Mouse (Mus musculus) lung, embryonic 15.5 days (tissue): ENCODE measurements around the gene Brd1. TPM values are rescaled to one million over a fixed set of nuclear protein-coding genes. Genes with fewer than 3 reads are reported as not detected.

Experiments used
- ATAC-seq: fragments of 200-750 bp; cut with Nextera tagmentation; 2 replicates; pipeline ENCODE4 v1.8.0; 2017; ENCODE audit warnings: moderate number of reproducible peaks, borderline replicate concordance; ENCODE audit not compliant: low FRiP score, low TSS enrichment; ENCODE audit errors: extremely low read depth
- H3K27ac ChIP-seq: fragments of 300-500 bp; sonication (generic); 2 replicates; pipeline ENCODE4 v1.5.1; 2015; ENCODE audit warnings: moderate library complexity, mild to moderate bottlenecking, inconsistent platforms
- H3K27me3 ChIP-seq: fragments of 300-500 bp; sonication (generic); 2 replicates; pipeline ENCODE4 v1.6.1; 2015; ENCODE audit warnings: inconsistent platforms
- H3K36me3 ChIP-seq: fragments of 300-500 bp; sonication (generic); 2 replicates; pipeline ENCODE4 v1.6.1; 2015; ENCODE audit warnings: inconsistent platforms
- H3K4me1 ChIP-seq: fragments of 300-500 bp; sonication (generic); 2 replicates; pipeline ENCODE4 v1.6.1; 2015; ENCODE audit warnings: inconsistent platforms
- H3K4me2 ChIP-seq: fragments of 300-500 bp; sonication (generic); 2 replicates; pipeline ENCODE4 v1.6.1; 2015; ENCODE audit warnings: inconsistent platforms, mild to moderate bottlenecking, moderate library complexity
- H3K4me3 ChIP-seq: fragments of 300-500 bp; sonication (generic); 2 replicates; pipeline ENCODE4 v1.5.1; 2015; ENCODE audit warnings: mild to moderate bottlenecking, inconsistent platforms
- H3K9ac ChIP-seq: fragments of 300-500 bp; sonication (generic); 2 replicates; pipeline ENCODE4 v1.6.1; 2015; ENCODE audit warnings: inconsistent platforms
- H3K9me3 ChIP-seq: fragments of 300-500 bp; sonication (generic); 2 replicates; pipeline ENCODE4 v1.6.1; 2016; ENCODE audit warnings: inconsistent platforms
- WGBS: fragments of 180-500 bp; shearing (Covaris S2); methylation state at CpG from one replicate; pipeline ENCODE4 v1.1.7; 2015; 5-methylcytosine and 5-hydroxymethylcytosine counted together
- polyA plus RNA-seq: library from polyadenylated mRNA; unstranded; fragments of >200 nt; fragmentation: Nextera tagmentation; extraction: Ambion mirVana; gene quantifications from 2 replicates; pipeline ENCODE4 v1.2.1, GENCODE M21; 2015

The Brd1 gene
- polyA plus RNA-seq, 1 experiment from 2014 or later = 19.9 TPM

GRCm38 (mm10) chr15:88677568-88677967 is 56.5 kb downstream of the Brd1 start:
- Histone ChIP-seq H3K9me3 (no peaks in the 10 kb centered on the region), H3K9ac (no peak overlapping the region), H3K4me1 (no peaks in the 10 kb centered on the region), H3K27ac (no peak overlapping the region), H3K36me3 (no peaks in the 10 kb centered on the region), H3K27me3 (no peaks in the 10 kb centered on the region), H3K4me3 (no peak overlapping the region), H3K4me2 (no peak overlapping the region)
- 76% methylated on average over 5 of the region's 5 CpGs for WGBS
- no peak for ATAC-seq

DNA sequence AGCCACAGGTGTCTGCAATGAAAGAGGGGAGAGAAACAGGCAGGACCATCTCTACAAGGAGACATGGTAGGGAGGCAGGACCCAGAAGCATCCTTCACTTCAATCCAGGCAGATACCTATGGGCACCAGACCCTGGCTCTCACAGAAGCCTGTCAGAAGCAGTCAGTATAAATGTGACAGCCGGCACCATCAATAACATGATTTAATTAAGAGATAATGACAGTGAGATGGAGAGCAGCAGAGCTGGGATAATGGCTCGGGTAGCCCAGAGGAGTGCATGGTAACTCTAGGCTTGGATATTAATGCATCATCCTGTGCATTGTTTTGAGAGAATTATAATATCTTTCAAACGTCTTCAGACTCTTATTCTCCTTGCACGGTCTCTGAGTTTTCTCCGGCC is 58.0 kb downstream of the Brd1 start:
- no peak for ATAC-seq
- H3K36me3 ChIP-seq = no peaks in the 10 kb centered on the region
- WGBS = 80% methylated on average over 5 of the region's 5 CpGs

GRCm38 (mm10) chr15:88668693-88669092 is 65.3 kb downstream of the Brd1 start:
- Histone ChIP-seq H3K36me3 (no peaks in the 10 kb centered on the region), H3K27ac (no peak overlapping the region), H3K4me3 (no peak overlapping the region), H3K4me2 (no peak overlapping the region), H3K9ac (no peak overlapping the region), H3K4me1 (no peaks in the 10 kb centered on the region), H3K27me3 (no peaks in the 10 kb centered on the region), H3K9me3 (no peaks in the 10 kb centered on the region)
- 77% methylated on average over 2 of the region's 2 CpGs for WGBS
- no peak for ATAC-seq

More for the DNA sequence above, 58.0 kb downstream of the Brd1 start:
- H3K4me3 ChIP-seq = no peak overlapping the region
- H3K9ac ChIP-seq = no peak overlapping the region
- no peaks in the 10 kb centered on the region for H3K4me1 ChIP-seq
- H3K9me3 ChIP-seq = no peaks in the 10 kb centered on the region
- no peak overlapping the region for H3K4me2 ChIP-seq
- no peak overlapping the region for H3K27ac ChIP-seq
- no peaks in the 10 kb centered on the region for H3K27me3 ChIP-seq

GRCm38 (mm10) chr15:88667653-88668052 is 66.4 kb downstream of the Brd1 start:
- Histone ChIP-seq H3K36me3 (no peaks in the 10 kb centered on the region), H3K27me3 (peaks cover 10% of the 10 kb centered on the region), H3K4me2 (no peak overlapping the region), H3K27ac (no peak overlapping the region), H3K4me1 (no peaks in the 10 kb centered on the region), H3K4me3 (no peak overlapping the region), H3K9me3 (no peaks in the 10 kb centered on the region), H3K9ac (no peak overlapping the region)
- ATAC-seq = no peak
- 73% methylated on average over 3 of the region's 3 CpGs for WGBS

DNA sequence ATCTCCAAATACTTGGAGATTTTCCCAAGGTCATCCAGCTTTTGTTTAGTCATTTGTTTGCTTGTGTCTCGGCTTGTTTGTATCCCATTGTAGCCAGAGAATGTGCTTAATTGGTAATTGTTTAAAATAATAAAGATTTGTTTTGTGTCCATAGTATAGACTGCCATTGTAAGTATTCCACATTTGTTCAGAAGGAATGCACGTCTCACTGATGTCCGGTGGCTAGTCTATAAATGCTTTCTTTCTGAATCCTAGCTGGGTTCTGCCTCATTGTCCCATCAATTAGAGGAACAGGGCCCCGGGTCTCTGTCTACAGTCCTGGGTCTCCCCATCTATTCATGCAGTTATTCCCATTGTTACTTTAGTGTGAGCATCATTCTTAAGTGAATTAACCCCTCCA is 68.2 kb downstream of the Brd1 start:
- 67% methylated on average over 4 of the region's 4 CpGs for WGBS
- Histone ChIP-seq H3K4me3 (no peak overlapping the region), H3K9ac (no peak overlapping the region), H3K36me3 (no peaks in the 10 kb centered on the region), H3K9me3 (no peaks in the 10 kb centered on the region), H3K4me2 (no peak overlapping the region), H3K27ac (no peak overlapping the region), H3K4me1 (no peaks in the 10 kb centered on the region), H3K27me3 (peaks cover 14% of the 10 kb centered on the region)
- no peak for ATAC-seq

DNA sequence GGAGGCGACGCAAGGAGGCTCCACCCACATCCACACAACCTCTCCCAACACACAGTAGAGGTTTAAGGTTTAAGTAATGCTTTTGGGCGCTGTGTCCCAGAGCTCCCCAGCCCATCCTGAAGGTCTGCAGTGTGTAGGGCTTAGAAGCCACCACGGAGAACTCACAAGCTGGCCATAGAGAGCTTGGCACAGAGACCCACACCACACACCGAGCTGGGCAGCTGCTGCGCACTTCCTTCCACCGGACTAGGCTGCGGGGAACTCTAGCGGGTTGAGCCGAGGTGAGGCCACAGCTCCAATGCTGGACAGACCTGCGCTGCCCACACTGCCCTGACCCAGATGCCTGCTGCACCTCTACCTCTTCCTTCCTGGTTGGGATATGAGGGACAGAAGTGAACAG is 71.0 kb downstream of the Brd1 start:
- 39% methylated on average over 11 of the region's 11 CpGs for WGBS
- Histone ChIP-seq H3K9me3 (no peaks in the 10 kb centered on the region), H3K27ac (no peak overlapping the region), H3K4me3 (no peak overlapping the region), H3K36me3 (no peaks in the 10 kb centered on the region), H3K27me3 (peaks cover 14% of the 10 kb centered on the region), H3K4me1 (no peaks in the 10 kb centered on the region), H3K9ac (no peak overlapping the region), H3K4me2 (no peak overlapping the region)
- ATAC-seq = no peak

DNA sequence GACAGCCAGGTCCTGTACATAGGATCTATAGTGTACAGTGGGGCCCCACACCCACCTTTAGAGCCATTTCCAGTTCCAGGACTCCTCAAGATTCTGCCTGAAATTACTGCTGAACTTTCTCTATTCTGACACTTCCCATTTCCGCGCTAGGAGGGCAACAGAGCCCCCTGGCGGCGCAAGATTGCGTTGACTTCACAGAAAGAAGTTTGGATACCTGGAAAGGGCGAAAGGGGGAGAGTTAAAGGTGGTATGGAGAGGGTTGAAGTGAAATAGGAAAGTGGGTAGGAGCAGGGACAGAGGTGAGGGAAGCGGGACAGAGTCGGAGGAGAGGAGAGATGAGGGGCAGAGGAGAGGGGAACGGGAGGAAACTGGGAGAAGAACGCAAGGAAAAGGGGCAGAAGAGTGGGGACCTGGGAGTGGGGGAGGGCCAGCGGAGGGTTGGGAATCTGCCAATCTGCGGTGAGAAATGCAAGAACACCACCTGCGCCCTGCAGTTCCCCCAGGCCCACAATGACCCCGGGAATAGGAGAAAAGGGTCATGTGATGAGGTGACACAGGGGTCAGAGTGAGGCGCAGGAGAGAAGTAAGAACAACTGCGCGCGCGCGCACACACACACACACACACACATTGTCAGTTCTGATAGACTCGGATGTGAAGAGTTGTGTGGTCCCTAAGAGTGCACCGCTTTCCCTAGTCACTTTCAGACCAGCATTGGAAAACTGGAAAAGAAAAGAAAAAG is 71.8 kb downstream of the Brd1 start:
- no peak; the same call in 1 of the 2 replicates for ATAC-seq
- no peak overlapping the region for H3K4me3 ChIP-seq
- H3K4me1 ChIP-seq = no peaks in the 10 kb centered on the region
- no peaks in the 10 kb centered on the region for H3K36me3 ChIP-seq
- H3K9ac ChIP-seq = no peak overlapping the region
- H3K27ac ChIP-seq = no peak overlapping the region
- peaks cover 14% of the 10 kb centered on the region for H3K27me3 ChIP-seq
- no peak overlapping the region for H3K4me2 ChIP-seq
- WGBS = 8% methylated on average over 22 of the region's 22 CpGs
- no peaks in the 10 kb centered on the region for H3K9me3 ChIP-seq

DNA sequence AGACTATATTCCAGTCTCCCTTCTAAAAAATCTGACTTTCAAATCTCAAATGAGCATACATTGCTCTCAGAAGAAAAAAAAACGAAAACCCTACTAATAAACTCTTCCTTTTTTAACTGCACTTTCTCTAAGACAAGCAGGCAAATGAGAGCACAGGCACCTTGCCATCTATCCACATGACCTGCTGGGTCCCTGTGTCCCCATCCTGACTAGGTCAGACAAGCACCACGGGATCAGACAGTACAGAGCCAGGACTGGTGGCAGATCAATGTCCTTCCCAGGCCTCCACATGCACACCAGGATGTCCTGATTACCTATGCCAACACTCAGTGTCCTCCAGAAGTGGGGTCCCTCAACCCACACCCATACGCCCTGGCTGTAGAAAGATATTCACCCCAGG is 72.4 kb downstream of the Brd1 start:
- Histone ChIP-seq H3K9ac (no peak overlapping the region), H3K27me3 (peaks cover 14% of the 10 kb centered on the region), H3K9me3 (no peaks in the 10 kb centered on the region), H3K27ac (no peak overlapping the region), H3K4me1 (no peaks in the 10 kb centered on the region), H3K4me3 (no peak overlapping the region), H3K4me2 (no peak overlapping the region), H3K36me3 (no peaks in the 10 kb centered on the region)
- 65% methylated on average over 3 of the region's 3 CpGs for WGBS
- peak; percentile 47; the same call in 1 of the 2 replicates for ATAC-seq

GRCm38 (mm10) chr15:88652006-88652405 is 82.0 kb downstream of the Brd1 start:
- H3K4me3 ChIP-seq = no peak overlapping the region
- WGBS = 52% methylated on average over 5 of the region's 5 CpGs
- ATAC-seq = no peak
- H3K27ac ChIP-seq = no peak overlapping the region
- no peaks in the 10 kb centered on the region for H3K9me3 ChIP-seq
- H3K36me3 ChIP-seq = no peaks in the 10 kb centered on the region
- no peaks in the 10 kb centered on the region for H3K27me3 ChIP-seq
- no peak overlapping the region for H3K9ac ChIP-seq
- H3K4me1 ChIP-seq = no peaks in the 10 kb centered on the region
- H3K4me2 ChIP-seq = no peak overlapping the region

- Histone ChIP-seq H3K4me3 (no peak overlapping the region), H3K36me3 (no peaks in the 10 kb centered on the region), H3K27me3 (no peaks in the 10 kb centered on the region), H3K4me2 (no peak overlapping the region), H3K9ac (no peak overlapping the region), H3K4me1 (no peaks in the 10 kb centered on the region), H3K27ac (no peak overlapping the region), H3K9me3 (no peaks in the 10 kb centered on the region)
- 25% methylated on average over 13 of the region's 13 CpGs for WGBS
- no peak for ATAC-seq
These were observed 83.0 kb downstream of the Brd1 start for GRCm38 (mm10) chr15:88651019-88651418.
